ENCODE assay signal across 27 mouse cellular contexts in the genomic region with DNA sequence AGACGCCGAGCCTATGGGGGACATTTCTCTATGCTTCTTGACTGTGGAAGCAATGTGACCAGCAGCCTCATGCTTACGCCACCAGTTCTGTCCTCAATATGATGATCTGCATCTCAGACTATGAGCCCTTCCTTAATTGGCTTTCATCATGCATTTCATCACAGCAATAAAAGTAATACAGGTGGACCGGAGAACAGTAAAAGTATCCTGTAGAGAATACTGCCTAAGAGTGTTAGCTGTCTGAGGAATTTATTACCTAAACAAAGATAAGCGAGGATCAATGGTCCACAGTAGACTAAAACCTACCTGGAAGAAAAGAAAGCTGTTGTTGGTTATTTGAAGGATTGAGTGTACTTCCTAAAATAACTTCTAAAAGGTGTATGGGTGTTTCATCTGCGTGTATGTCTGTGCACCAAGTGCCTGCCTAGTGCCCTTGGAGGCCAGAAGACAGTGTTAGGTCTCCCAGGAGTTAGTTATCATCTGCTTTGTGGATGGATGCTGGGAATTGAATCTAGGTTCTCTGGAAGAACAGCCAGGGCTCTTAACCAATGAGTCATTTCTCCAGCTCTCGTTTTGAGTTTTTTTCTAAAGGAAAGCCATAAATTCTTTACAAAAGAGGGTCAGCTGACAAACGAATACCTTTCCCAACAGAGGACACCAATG.
"Had no signal": no experiment of that assay in that cellular context is flagged by ENCODE, and none has a peak within 500 bp of the region (broad histone marks: within the 10 kb centered on the region; RNA-seq: fewer than 3 reads in every experiment).

No protein-coding gene starts in this region.

- H3K4me1 ChIP-seq: limb, embryonic 12.5 days; limb, embryonic 15.5 days; lung, embryonic 15.5 days; megakaryocyte, embryonic 14.5 days had no signal

- H3K9me3 ChIP-seq: kidney, embryonic 15.5 days; limb, embryonic 12.5 days; limb, embryonic 15.5 days; lung, embryonic 15.5 days; megakaryocyte, embryonic 14.5 days; midbrain, embryonic 10.5 days; midbrain, embryonic 13.5 days; neural tube, embryonic 13.5 days had no signal

- ATAC-seq: midbrain, embryonic 13.5 days; midbrain, embryonic 16.5 days had no signal

- H3K9ac ChIP-seq: kidney, embryonic 15.5 days; limb, embryonic 12.5 days; limb, embryonic 15.5 days; liver, embryonic 14.5 days; lung, embryonic 15.5 days; midbrain, embryonic 13.5 days; neural tube, embryonic 13.5 days had no signal

- H3K27me3 ChIP-seq: kidney, embryonic 15.5 days; limb, embryonic 12.5 days; limb, embryonic 15.5 days; lung, embryonic 15.5 days; megakaryocyte, embryonic 14.5 days; midbrain, embryonic 13.5 days; neural tube, embryonic 13.5 days had no signal

- DNase-seq: kidney, adult 11 months; kidney, adult 8-10 months; kidney, postnatal 14 days; kidney, postnatal 4 days; layer of hippocampus, adult 9-11 months; layer of hippocampus, postnatal 36 days; left cerebral cortex, postnatal 4 days; lung, postnatal 10 days; lung, postnatal 36 days; retina, postnatal 1 day; right cerebral cortex, postnatal 25 days; thymus, adult 2 months; thymus, postnatal 14 days; thymus, postnatal 4 days had no signal

- H3K4me3 ChIP-seq: kidney, embryonic 15.5 days; layer of hippocampus, adult 2 months; limb, embryonic 12.5 days; limb, embryonic 15.5 days; lung, embryonic 15.5 days; megakaryocyte, embryonic 14.5 days; midbrain, embryonic 10.5 days; midbrain, embryonic 13.5 days; myocyte; neural tube, embryonic 13.5 days had no signal

- H3K36me3 ChIP-seq: kidney, embryonic 15.5 days; limb, embryonic 12.5 days; limb, embryonic 15.5 days; lung, embryonic 15.5 days; midbrain, embryonic 10.5 days; midbrain, embryonic 13.5 days; neural tube, embryonic 13.5 days had no signal

- H3K4me2 ChIP-seq: kidney, embryonic 15.5 days; limb, embryonic 12.5 days; limb, embryonic 15.5 days; liver, embryonic 11.5 days; lung, embryonic 15.5 days; midbrain, embryonic 13.5 days; neural tube, embryonic 13.5 days had no signal

- H3K27ac ChIP-seq: kidney, embryonic 15.5 days; layer of hippocampus, adult 2 months; limb, embryonic 12.5 days; limb, embryonic 15.5 days; liver, embryonic 14.5 days; lung, embryonic 15.5 days; midbrain, embryonic 10.5 days; midbrain, embryonic 13.5 days; neural tube, embryonic 13.5 days had no signal
